Mouse (Mus musculus) bone marrow, adult 2 months (tissue): ENCODE measurements at regions not wholly inside any gene's neighbourhood (a gene's known extent, or its start where the extent isn't known, plus 50 kb on each side); places are given as distances from the start of the nearest gene placed in this dataset.

ENCODE experiments used
- CTCF ChIP-seq: fragments of 200-500 bp; IDR thresholded peaks from 2 replicates; pipeline ENCODE4 v1.5.1; 2011; ENCODE audit warnings: low read length, control low read depth; ENCODE audit not compliant: control insufficient read depth, insufficient read depth
- POLR2A ChIP-seq: fragments of 200-500 bp; IDR thresholded peaks from 2 replicates; pipeline ENCODE4 v1.6.1; 2011; ENCODE audit warnings: low read depth, mild to moderate bottlenecking, control low read depth, low read length, borderline replicate concordance; ENCODE audit not compliant: control insufficient read depth

- TF ChIP-seq CTCF (no peak), POLR2A (no peak)
These were observed 59.0 kb upstream of the Myl10 start for GRCm38 (mm10) chr5:136633901-136634300.
